Mouse (Mus musculus) T-helper 2 cell (primary cell): Measurements from ENCODE around the gene Cyp17a1.

Experiments
- in situ Hi-C: fragments of 300-600 bp; cut with MboI, MseI; formaldehyde crosslinking; loops from one replicate; pipeline ENCODE4 v1.15.1; 2025; ENCODE audit warnings: high pct_unique_total_duplicates

Gene Cyp17a1

DNA sequence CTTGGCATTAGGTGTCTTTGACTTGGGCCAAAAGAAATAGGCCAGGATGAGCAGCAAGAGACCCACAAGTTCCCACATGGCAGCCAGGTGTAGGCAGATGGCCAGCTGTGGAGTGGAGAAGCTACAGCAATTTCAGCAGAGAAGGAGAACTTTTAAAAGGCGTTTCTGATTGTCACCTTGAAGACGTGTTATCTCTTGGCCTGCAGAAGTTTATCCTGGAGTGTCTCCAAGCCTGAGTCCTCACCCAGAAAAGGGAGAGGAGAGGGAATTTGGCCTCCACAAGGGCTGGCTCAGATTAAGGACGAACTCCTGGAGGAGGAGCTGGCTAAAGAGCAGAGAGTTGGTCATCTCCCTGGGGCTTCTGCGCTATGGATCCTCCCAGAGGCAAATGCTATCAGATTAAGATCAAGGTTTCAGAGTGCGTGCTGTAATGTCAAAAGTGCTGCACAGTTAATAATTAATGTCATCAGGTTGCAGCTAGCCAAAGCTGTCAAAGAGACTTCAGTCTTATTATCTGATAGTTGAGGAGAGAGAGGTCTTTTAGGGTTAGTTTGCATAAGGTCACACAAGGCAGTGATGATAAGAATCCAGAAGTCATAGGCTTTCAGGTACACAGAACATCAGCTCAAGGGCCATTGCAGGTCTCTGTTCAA, at the start of gene Cyp17a1:
TSS of gene Cyp17a1 (minus strand) at position 407 of the 653 bp plus-strand sequence.
- in situ Hi-C loops = no loop called here

- in situ Hi-C loops = no loop called here
These were observed 45.2 kb upstream of the Cyp17a1 start for GRCm38 (mm10) chr19:46718150-46718549.

DNA sequence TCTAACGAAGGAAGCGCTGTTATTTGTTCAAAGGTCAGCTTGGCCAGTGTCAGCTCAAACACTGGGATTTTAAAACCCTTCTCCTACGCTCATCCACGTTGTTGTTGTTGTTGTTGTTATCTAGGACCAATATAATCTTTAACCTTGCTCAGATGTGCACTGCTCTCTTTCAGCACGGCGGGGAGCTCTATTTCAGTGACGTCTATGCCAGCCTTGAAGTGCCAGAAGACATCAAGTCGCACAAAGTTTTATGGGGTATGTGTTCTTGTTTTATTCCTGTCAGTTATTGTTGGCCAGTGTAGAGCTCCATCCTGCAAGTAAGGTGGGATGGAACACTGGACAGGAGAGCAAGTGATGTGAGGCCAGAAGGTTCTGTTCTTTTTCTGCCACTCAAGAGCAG, 42.0 kb upstream of the Cyp17a1 start:
- in situ Hi-C loops = no loop called here

- in situ Hi-C loops = no loop called here
These were observed 41.3 kb upstream of the Cyp17a1 start for GRCm38 (mm10) chr19:46714234-46714633.

- in situ Hi-C loops = no loop called here
These were observed 37.6 kb upstream of the Cyp17a1 start for GRCm38 (mm10) chr19:46710614-46711013.

GRCm38 (mm10) chr19:46707296-46708151, 34.6 kb upstream of the Cyp17a1 start, which contains the start of gene As3mt:
As3mt (plus strand) TSS chr19:46707458.
- in situ Hi-C loops = no loop called here

DNA sequence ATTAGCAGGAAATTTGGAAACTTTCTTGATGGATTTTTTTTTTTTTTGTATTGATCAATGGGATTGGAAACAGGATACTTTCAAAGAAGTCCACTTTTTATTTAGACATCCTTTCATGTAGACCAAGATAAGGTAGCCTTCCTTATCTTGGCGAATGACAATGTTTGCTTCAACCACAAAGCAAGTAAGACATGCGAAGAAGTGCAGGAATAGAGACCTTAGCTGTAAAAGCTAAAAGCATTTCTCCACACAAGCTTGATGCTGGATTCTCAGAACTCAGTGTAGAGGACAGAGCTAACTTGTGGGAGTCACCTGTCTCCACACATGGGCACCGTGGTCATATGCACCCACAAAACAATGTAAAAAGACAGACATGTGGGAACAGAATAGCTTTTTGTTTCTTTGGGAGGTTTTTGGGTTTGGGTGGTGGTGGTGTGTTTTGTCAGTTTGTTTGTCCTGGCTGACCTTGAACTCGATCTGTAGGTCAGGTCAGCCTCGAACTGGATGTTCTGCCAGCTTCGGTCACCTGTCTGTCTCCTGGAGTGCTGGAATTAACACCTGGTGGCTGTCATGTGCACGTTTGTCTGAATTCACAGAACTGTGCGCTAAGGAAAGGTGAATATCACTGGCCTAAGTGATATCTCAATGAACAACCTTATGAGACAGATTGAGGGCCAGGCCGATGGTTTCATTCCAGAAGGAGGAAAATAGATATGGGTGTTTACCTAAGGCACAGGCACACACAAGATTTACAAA, 33.7 kb upstream of the Cyp17a1 start:
- in situ Hi-C loops = no loop called here

GRCm38 (mm10) chr19:46705779-46706495, 33.0 kb upstream of the Cyp17a1 start:
- in situ Hi-C loops = no loop called here

GRCm38 (mm10) chr19:46701156-46701555, 28.2 kb upstream of the Cyp17a1 start:
- in situ Hi-C loops = no loop called here

DNA sequence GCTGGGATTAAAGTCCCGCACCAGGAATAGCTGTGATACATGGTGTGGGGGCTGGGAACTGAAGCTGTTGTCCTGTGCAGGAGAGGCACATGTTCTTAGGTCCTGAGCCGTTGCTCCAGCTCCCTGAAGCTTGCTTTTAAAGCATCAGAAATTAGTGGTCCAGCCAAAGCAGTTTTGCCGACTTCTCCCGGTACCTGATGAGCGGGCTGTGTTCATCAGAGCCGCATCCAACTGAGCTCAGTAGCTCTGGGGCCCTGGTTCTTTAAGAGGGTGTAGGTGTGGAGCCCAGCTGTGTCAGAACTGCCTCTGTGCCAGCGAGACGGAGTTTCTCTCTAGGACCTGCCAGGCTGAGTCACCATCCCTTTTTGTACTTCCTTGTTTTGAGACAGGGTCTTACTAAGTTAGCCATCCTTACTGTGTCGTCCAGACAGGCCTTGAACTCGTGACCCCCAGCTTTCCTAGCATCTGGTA, 26.1 kb upstream of the Cyp17a1 start:
- in situ Hi-C loops = no loop called here

DNA sequence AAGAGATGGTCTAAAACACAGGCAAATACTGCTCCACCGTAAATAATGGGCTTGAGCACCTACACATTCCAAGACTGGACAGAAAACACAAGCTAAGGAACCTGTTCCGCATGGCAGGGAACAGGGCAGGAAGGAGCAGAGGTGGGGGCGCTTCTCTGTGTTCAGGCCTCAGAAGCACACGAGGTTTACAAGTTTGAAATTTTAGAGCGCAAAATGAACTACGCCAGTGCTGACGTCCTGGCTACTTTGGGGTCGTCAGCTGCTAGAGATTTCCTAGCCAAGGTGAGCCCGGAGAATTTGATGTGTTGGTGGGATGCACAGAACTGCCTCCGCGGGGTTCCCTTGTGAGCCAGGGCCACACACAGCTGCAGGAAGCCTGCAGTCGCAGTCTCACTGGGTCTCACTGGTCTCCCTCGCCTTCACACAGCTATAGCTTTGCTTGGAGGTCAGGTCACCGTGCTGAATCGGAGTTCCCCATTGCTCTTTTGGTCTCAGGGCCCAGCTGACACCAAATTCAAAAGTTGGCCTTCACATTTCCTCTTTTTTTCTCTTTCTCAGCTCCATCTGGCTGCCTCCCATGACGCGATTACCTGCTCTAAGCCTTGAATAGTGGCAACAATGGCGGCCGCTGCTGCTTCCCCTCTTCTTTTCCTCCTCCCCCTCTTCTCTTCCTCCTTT, 25.0 kb upstream of the Cyp17a1 start:
- in situ Hi-C loops = no loop called here

DNA sequence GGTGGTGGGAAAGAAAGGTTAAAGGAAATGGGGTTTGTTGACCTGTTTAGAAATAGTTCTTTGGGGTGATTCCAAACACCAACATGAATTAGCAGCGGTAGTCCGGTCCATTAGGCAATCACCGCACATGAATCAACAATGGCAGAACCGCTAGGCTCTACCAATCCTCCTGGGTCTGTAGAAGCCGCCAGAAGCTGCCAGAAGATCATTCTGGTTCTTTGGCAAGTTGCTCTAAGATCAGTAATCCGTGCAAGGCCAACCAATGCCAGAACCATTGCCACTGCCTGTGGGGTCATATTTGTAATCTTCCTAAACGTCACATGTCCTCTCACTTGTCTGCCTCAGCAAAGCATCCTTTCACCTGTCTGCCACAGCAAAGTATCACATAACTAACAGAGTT, 24.0 kb upstream of the Cyp17a1 start:
- in situ Hi-C loops = no loop called here

DNA sequence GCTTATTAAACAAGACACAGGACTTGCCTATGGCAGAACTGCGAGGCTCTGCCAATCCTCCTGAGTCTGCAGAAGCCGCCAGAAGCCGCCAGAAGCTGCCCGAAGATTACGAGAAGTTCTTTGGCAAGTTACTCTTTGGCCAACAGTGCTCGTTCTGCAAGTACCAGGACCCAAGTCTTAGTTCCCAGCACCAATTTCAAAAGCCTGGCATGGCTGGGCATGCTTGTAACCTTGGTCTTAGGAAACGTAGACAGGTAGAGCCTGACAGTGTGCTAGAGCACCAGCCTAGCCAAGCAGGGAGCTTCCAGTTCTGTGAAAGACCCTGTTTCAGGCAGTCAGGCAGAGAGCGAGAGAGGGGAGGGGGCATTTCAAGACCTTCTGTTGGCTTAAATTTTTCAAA, 23.5 kb upstream of the Cyp17a1 start:
- in situ Hi-C loops = no loop called here

GRCm38 (mm10) chr19:46693146-46693545, 20.2 kb upstream of the Cyp17a1 start:
- in situ Hi-C loops = no loop called here

DNA sequence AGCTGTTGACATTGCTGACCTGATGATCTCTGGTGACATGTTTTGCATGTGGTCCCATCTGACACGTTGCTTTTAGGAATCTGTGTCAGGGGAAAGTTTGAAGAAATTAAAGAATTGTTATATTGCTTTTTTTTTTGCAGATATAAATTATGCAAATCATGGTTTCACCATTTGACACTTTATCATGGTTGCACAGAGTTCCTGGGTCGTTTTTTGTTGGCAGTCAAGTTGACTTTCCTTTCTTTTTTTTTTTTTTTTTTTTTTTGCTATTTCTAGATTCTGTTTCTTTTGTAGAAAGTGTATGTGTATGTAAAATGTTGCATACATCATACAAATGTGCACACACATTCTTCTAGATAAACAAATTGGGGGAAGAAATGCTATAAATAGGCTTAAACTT, 18.1 kb upstream of the Cyp17a1 start:
- in situ Hi-C loops = no loop called here

DNA sequence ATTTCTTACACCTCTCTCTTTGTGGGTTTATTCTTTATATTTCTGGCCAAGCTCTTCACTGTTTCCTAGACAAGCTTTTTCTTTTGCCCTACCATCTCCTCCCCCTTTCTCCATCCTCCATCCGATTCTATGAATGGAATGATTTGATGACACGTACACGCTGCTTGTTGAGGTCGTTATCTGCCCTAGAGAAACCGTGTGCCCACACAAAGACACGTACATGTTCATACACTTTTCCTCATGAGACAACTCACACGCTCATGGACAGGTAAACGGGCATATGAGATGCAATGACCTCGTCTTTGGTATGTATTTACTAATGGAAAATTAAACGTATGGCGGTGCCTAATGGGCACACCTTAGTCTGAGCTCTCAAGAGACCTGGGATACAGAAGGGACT, 17.4 kb upstream of the Cyp17a1 start:
- in situ Hi-C loops = no loop called here

DNA sequence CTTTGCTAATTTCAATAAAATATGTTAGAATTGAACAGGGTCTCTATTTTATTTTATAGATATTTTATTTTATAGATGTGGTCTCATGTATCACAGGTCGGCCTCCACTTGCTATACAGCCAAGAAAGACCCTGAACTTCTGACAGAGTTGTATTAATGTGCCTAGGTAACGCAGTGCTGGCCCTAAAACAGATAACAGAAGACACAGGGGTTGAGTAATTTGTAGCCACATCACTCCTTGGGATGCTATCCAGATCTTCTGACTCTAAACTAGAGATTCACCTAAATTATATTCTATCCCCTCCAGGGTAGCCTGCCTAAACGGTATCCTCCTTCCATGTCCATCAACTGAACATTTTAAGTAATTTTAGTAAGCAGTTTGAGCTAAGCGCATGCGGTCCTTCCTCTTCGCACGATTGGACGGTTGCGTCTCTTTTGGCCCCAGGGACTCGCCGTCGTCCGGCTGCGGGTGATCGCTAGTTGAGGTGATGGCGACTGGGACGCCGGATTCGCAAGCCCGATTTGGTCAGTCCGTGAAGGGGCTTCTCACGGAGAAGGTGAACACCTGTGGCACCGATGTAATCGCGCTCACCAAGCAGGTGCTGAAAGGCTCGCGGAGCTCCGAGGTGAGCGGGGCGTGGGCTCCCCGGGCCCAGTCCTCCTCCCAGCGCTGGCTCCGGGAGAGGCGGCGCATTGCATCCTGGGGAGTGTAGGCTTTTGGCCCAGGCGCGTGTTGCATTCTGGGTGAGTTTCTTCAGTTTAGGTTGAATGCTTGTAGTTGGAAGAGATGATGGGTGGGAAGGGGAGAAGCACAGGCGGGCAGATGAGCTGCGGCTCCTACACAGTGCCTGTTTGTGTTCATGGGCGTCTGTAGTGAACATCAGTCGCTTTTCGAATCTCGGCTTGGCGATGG, 16.7 kb upstream of the Cyp17a1 start, which contains the start of gene Borcs7:
TSS of gene Borcs7 (plus strand) at position 447 of the 913 bp plus-strand sequence.
- in situ Hi-C loops = no loop called here

DNA sequence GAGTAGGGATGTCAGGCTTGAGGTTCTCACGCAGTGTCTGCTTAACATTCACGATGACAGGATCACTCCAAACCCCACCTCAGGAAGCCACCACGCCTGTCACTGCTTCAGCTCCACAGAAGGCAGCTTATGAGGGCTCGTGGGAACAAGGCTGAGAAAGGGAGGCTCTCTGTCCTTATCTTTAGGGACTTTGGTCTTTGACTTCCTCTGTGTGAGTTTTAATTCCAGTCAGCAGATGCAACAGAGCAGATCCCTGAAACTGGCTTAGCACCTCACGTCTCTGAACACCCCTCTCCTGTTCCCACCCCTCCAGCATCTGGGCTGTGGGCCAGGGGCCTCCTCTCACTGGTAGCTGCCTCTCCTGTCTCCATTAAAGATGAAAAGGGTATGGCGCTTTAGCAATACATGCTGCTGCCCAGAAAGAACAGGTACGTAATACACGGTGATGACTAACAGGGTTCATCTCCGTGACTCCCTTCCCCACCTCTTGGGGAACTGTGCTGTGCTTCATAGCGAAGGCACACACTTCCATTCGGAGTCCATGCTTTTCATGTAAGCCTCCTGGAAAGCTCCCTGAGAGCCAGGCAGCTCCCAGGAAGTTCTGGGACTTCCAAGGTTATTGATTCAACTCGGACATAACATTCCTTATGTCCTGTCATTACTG, 6.9 kb upstream of the Cyp17a1 start:
- in situ Hi-C loops = no loop called here

GRCm38 (mm10) chr19:46675641-46676040, 2.7 kb upstream of the Cyp17a1 start:
- in situ Hi-C loops = no loop called here
